Mouse (Mus musculus) left cerebral cortex, postnatal 10 days (tissue): Measurements from ENCODE around the gene Spata3. TPM values are rescaled to one million over a fixed set of nuclear protein-coding genes. Genes with fewer than 3 reads are reported as not detected.
A peak's percentile ranks its signal among the peaks of the same experiment; 100 is the strongest.
"Not testable (repeated sequence)": the region's sequence is repeated elsewhere in the genome, so short reads cannot be mapped to it uniquely, and the experiment has no call there.

Experiments
- DNase-seq, 2 experiments: peaks; one replicate each; pipeline ENCODE4 v3.0.0; 2021 to 2022; ENCODE audit warnings: low spot score in 2 of 2, mixed read lengths in 1 of 2; ENCODE audit errors: extremely low spot score in 1 of 2
- intact Hi-C: fragments of 180-260 bp; cut with DNase I; formaldehyde crosslinking; loops from one replicate; pipeline ENCODE4 v1.15.1; 2025
- total RNA-seq, 2 experiments: library from RNA; stranded (reverse); gene quantifications; 2 replicates each; pipeline ENCODE4 v1.2.3; 2021

Spata3 gene
- under 1 TPM; 0.62 to 0.89 TPM for total RNA-seq

GRCm38 (mm10) chr1:86016516-86016915, at the start of gene Spata3:
Spata3 (plus strand) TSS chr1:86016816.
- no peak for DNase-seq
- intact Hi-C loops, result no loop called here

- DNase-seq, result no peak
- intact Hi-C loops, result no loop called here
Observed at GRCm38 (mm10) chr1:85969081-85969480, 47.5 kb upstream of the Spata3 start.

GRCm38 (mm10) chr1:85969519-85969918, 47.1 kb upstream of the Spata3 start:
- DNase-seq, result peak; percentile 59 to 66
- intact Hi-C loops, result no loop called here

- intact Hi-C loops, result no loop called here
- no peak for DNase-seq
Observed at GRCm38 (mm10) chr1:85971070-85971469, 45.5 kb upstream of the Spata3 start.

GRCm38 (mm10) chr1:85972341-85972740, 44.3 kb upstream of the Spata3 start:
- intact Hi-C loops, result no loop called here
- DNase-seq, result no peak

GRCm38 (mm10) chr1:85973468-85973877, 43.1 kb upstream of the Spata3 start:
- DNase-seq, result no peak
- intact Hi-C loops, result no loop called here

- intact Hi-C loops, result no loop called here
- no peak for DNase-seq
Observed at GRCm38 (mm10) chr1:85977709-85978108, 38.9 kb upstream of the Spata3 start.

GRCm38 (mm10) chr1:85981738-85982357, 34.8 kb upstream of the Spata3 start:
- intact Hi-C loops, result no loop called here
- no peak for DNase-seq

- no peak for DNase-seq
- intact Hi-C loops, result no loop called here
Observed at GRCm38 (mm10) chr1:85985784-85986183, 30.8 kb upstream of the Spata3 start.

- intact Hi-C loops, result no loop called here
- no peak for DNase-seq
Observed at GRCm38 (mm10) chr1:85988351-85988750, 28.3 kb upstream of the Spata3 start.

GRCm38 (mm10) chr1:85988882-85989281, 27.7 kb upstream of the Spata3 start:
- intact Hi-C loops, DNase-seq: not testable (repeated sequence)

- intact Hi-C loops, result no loop called here
- no peak for DNase-seq
Observed at GRCm38 (mm10) chr1:85992175-85992574, 24.4 kb upstream of the Spata3 start.

GRCm38 (mm10) chr1:85993541-85993940, 23.1 kb upstream of the Spata3 start:
- no peak for DNase-seq
- intact Hi-C loops, result no loop called here

GRCm38 (mm10) chr1:85997221-85997620, 19.4 kb upstream of the Spata3 start:
- DNase-seq, result no peak
- intact Hi-C loops, result no loop called here

- no peak for DNase-seq
- intact Hi-C loops, result no loop called here
Observed at GRCm38 (mm10) chr1:85998012-85998411, 18.6 kb upstream of the Spata3 start.

GRCm38 (mm10) chr1:85999853-86000570, 16.6 kb upstream of the Spata3 start:
- intact Hi-C loops, result no loop called here
- DNase-seq, result no peak

- no peak for DNase-seq
- intact Hi-C loops, result no loop called here
Observed at GRCm38 (mm10) chr1:86005540-86005939, 11.1 kb upstream of the Spata3 start.

GRCm38 (mm10) chr1:86006040-86006439, 10.6 kb upstream of the Spata3 start:
- DNase-seq, result no peak
- intact Hi-C loops, result no loop called here

GRCm38 (mm10) chr1:86007778-86008177, 8.8 kb upstream of the Spata3 start:
- intact Hi-C loops, result loop anchor here (2.0 kb wide), 2 partner anchors 73 to 155 kb away; no protein-coding TSS in a partner anchor
- DNase-seq, result peak; percentile 89 to 94

GRCm38 (mm10) chr1:86015758-86016157, 858 bp upstream of the Spata3 start:
- intact Hi-C loops, DNase-seq: not testable (repeated sequence)
